Mouse (Mus musculus) small intestine, adult 2 months (tissue): ENCODE measurements around the gene Elovl7. TPM values are rescaled to one million over a fixed set of nuclear protein-coding genes. Genes with fewer than 3 reads are reported as not detected.

Source experiments
- H3K27ac ChIP-seq: fragments of 200-500 bp; 2 replicates; pipeline ENCODE4 v1.5.1; 2012; ENCODE audit warnings: low read depth, low read length, control low read depth, inconsistent platforms; ENCODE audit not compliant: insufficient read depth
- H3K27me3 ChIP-seq: fragments of 200-500 bp; 2 replicates; pipeline ENCODE4 v1.6.1; 2012; ENCODE audit warnings: mild to moderate bottlenecking, moderate library complexity, low read length, inconsistent platforms; ENCODE audit not compliant: control insufficient read depth, insufficient read depth
- H3K36me3 ChIP-seq: fragments of 200-500 bp; 2 replicates; pipeline ENCODE4 v1.6.1; 2012; ENCODE audit warnings: mild to moderate bottlenecking, low read length, control low read depth, inconsistent platforms; ENCODE audit not compliant: control insufficient read depth, insufficient read depth
- H3K4me1 ChIP-seq: fragments of 200-500 bp; 2 replicates; pipeline ENCODE4 v1.6.1; 2012; ENCODE audit warnings: low read length, inconsistent platforms, mixed read lengths; ENCODE audit not compliant: control insufficient read depth, insufficient read depth, insufficient read length
- H3K4me3 ChIP-seq: fragments of 200-500 bp; 2 replicates; pipeline ENCODE4 v1.5.1; 2012; ENCODE audit warnings: low read depth, mild to moderate bottlenecking, control low read depth, inconsistent platforms, low read length, moderate library complexity
- CTCF ChIP-seq: fragments of 200-500 bp; IDR thresholded peaks from 2 replicates; pipeline ENCODE4 v1.5.1; 2012; ENCODE audit warnings: low read depth, mild to moderate bottlenecking, control low read depth, inconsistent platforms, low read length, moderate library complexity, mixed read lengths; ENCODE audit not compliant: insufficient replicate concordance, insufficient read length; ENCODE audit errors: extremely low read depth
- POLR2A ChIP-seq: fragments of 200-500 bp; IDR thresholded peaks from 2 replicates; pipeline ENCODE4 v1.6.1; 2012; ENCODE audit warnings: low read depth, mild to moderate bottlenecking, control low read depth, inconsistent platforms, low read length, moderate library complexity
- WGBS: fragments of 180-500 bp; shearing (Covaris S2); methylation state at CpG from one replicate; pipeline ENCODE4 v1.1.7; 2018; 5-methylcytosine and 5-hydroxymethylcytosine counted together
- polyA plus RNA-seq: library from polyadenylated mRNA; depleted of rRNA; stranded (reverse); fragments of >200 nt; gene quantifications from 2 replicates; pipeline ENCODE4 v1.2.3, GENCODE M21; 2012

The Elovl7 gene
- polyA plus RNA-seq, 1 experiment: 3.7 TPM

DNA sequence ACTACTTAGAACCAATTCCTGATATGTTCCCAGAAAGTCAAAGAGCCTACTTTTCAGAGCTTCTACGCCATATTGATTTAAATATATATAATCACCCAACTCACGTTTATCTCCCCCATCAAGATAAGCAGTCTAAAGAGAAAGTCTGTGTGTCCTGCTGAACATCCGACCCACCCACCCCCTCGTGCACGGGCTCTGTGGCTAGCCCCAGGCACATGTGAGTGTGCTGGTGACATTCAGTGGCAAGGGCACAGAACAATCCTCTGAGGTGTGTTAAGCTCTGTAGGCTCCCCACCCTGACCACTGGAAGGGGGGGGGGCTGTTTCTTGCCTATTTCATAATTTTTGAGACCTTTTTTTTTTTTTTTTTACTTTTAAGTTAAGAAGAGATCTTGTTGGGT, 84.0 kb downstream of the Elovl7 start:
- H3K27ac ChIP-seq: no peak overlapping the region
- H3K4me1 ChIP-seq: peaks cover 3% of the 10 kb centered on the region; the same call in 1 of the 2 replicates
- H3K4me3 ChIP-seq: no peak overlapping the region
- no peaks in the 10 kb centered on the region for H3K27me3 ChIP-seq
- WGBS: 59% methylated on average over 5 of the region's 5 CpGs
- no peaks in the 10 kb centered on the region for H3K36me3 ChIP-seq
- no peak for TF ChIP-seq POLR2A
- no peak for TF ChIP-seq CTCF

DNA sequence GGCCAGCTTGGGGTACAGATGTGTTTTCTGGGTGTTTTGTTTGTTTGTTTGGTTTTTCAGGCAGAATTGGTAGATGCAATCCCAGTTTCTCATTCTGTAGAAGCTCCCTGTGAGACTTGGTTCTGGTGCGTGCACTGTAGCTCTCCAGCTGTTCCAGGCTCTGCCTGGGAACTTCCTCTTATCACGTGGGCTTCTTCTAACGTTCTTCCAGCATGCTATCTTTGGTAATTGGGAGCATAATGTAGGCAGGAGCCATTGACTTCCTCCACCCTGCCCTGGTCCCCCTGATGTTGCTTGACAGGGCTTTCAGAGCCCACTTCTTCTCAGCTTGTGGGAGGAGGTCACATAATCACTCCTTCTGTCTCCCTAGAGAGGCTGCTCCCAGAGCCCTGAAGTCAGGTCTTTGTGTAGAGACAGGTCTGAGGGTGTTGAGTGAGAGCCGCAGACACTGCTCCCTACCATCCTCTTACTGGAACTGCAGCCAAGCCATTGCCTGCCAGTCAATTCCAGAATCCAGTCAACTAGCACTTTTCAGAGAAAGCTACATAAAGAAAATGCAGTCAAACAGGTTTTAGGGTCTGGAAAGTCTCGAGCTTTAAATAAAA, 86.2 kb downstream of the Elovl7 start:
- Histone ChIP-seq H3K4me3 (no peak overlapping the region), H3K4me1 (peaks cover 3% of the 10 kb centered on the region; the same call in 1 of the 2 replicates), H3K27me3 (no peaks in the 10 kb centered on the region), H3K27ac (no peak overlapping the region), H3K36me3 (no peaks in the 10 kb centered on the region)
- 16% methylated on average over 5 of the region's 5 CpGs for WGBS
- TF ChIP-seq POLR2A: no peak
- no peak for TF ChIP-seq CTCF

GRCm38 (mm10) chr13:108301411-108301810, 87.2 kb downstream of the Elovl7 start:
- Histone ChIP-seq H3K4me3 (no peak overlapping the region), H3K4me1 (peaks cover 3% of the 10 kb centered on the region; the same call in 1 of the 2 replicates), H3K27ac (no peak overlapping the region), H3K36me3 (no peaks in the 10 kb centered on the region), H3K27me3 (no peaks in the 10 kb centered on the region)
- 81% methylated on average over 7 of the region's 7 CpGs for WGBS
- TF ChIP-seq CTCF (no peak), POLR2A (no peak)

GRCm38 (mm10) chr13:108302957-108303675, 88.9 kb downstream of the Elovl7 start:
- TF ChIP-seq CTCF: no peak
- TF ChIP-seq POLR2A: no peak
- WGBS: 80% methylated on average over 7 of the region's 7 CpGs
- no peaks in the 10 kb centered on the region for H3K27me3 ChIP-seq
- H3K4me1 ChIP-seq: no peaks in the 10 kb centered on the region
- H3K4me3 ChIP-seq: no peak overlapping the region
- H3K27ac ChIP-seq: no peak overlapping the region
- no peaks in the 10 kb centered on the region for H3K36me3 ChIP-seq

- TF ChIP-seq CTCF: no peak
- TF ChIP-seq POLR2A: no peak
- no peak overlapping the region for H3K4me3 ChIP-seq
- no peaks in the 10 kb centered on the region for H3K4me1 ChIP-seq
- 79% methylated on average over 1 of the region's 1 CpGs for WGBS
- no peak overlapping the region for H3K27ac ChIP-seq
- no peaks in the 10 kb centered on the region for H3K36me3 ChIP-seq
- H3K27me3 ChIP-seq: no peaks in the 10 kb centered on the region
These were observed 89.6 kb downstream of the Elovl7 start for GRCm38 (mm10) chr13:108303841-108304240.

DNA sequence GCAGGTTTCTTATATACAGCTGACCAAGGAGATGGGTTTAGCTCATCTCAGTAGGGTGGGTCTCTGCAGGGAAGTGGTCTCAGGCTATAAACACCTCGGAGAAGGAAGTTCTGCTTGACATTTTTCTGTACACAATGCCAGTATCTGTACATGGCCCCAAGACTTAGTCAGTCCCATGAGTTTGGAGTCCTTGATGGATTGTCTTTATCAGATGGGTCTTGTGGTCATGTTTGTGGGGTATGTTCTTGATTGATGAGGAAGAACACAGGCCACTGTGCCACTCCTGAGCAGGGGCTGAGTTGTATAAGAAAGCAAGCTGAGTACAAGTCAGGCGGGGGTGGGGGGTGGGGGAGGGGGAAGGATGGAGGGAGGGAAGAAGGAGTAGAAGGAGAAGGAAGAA, 90.5 kb downstream of the Elovl7 start:
- Histone ChIP-seq H3K36me3 (no peaks in the 10 kb centered on the region), H3K27me3 (no peaks in the 10 kb centered on the region), H3K4me3 (no peak overlapping the region), H3K4me1 (no peaks in the 10 kb centered on the region), H3K27ac (no peak overlapping the region)
- TF ChIP-seq CTCF (no peak), POLR2A (no peak)
- 60% methylated on average over 2 of the region's 2 CpGs for WGBS

- WGBS: under 1% methylated on average over 48 of the region's 48 CpGs
- 0 out of 2 replicates have a peak, but pooled peaks have one; percentile 19 for TF ChIP-seq POLR2A
- TF ChIP-seq CTCF: no peak
- H3K27ac ChIP-seq: peak within 1 kb of the TSS; percentile 93
These were observed 101.7 kb downstream of the Elovl7 start, which contains the start of gene Depdc1b for GRCm38 (mm10) chr13:108315702-108316486. Gene Depdc1b, plus strand, starts transcription at chr13:108316332.

More at GRCm38 (mm10) chr13:108315702-108316486, 101.7 kb downstream of the Elovl7 start, which contains the start of gene Depdc1b:
- H3K36me3 ChIP-seq: no peaks in the 10 kb centered on the region
- H3K4me1 ChIP-seq: no peaks in the 10 kb centered on the region; the same call in 1 of the 2 replicates
- H3K4me3 ChIP-seq: peak within 1 kb of the TSS; percentile 97
- H3K27me3 ChIP-seq: no peaks in the 10 kb centered on the region
